Mouse (Mus musculus) heart, postnatal 0 days (tissue): ENCODE measurements around the gene Gpr108.

ENCODE experiments used
- CTCF ChIP-seq: IDR thresholded peaks from 2 replicates; pipeline ENCODE4 v1.5.1; 2016; ENCODE audit warnings: antibody characterized with exemption, control low read depth, low read depth
- EP300 ChIP-seq: IDR thresholded peaks from 2 replicates; pipeline ENCODE4 v1.6.1; 2016; ENCODE audit warnings: antibody characterized with exemption, low read depth

DNA sequence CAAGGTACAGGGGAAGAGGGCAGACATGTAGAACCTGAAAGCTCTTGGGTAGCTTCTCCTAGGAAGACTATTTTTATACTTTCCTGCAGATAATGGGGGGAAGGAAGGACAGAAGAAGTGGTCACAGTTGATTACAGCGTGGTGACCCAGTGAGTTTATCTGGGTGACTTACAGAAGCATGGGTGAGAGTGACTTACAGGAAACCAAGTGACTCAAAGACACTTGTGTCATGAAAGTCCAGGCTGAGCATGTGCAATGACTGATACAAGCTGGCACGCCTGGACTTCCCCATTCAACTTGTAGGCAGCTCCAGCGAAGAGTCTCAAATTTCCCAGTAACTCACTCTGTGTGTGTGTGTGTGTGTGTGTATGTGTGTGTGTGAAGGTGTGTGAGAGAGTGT, 50.0 kb downstream of the Gpr108 start:
- no peak for TF ChIP-seq CTCF
- no peak for TF ChIP-seq EP300
